Mouse (Mus musculus) spleen, postnatal 36 days (tissue): ENCODE data around the gene Aptx.

ENCODE experiments used
- DNase-seq, 2 experiments: peaks; one replicate each; pipeline ENCODE4 v3.0.0; 2022; ENCODE audit warnings: low spot score in 2 of 2, mixed read lengths in 1 of 2

Aptx gene

GRCm38 (mm10) chr4:40673526-40673925, 29.5 kb downstream of the Aptx start:
- DNase-seq: no peak

GRCm38 (mm10) chr4:40666237-40667012, 36.6 kb downstream of the Aptx start:
- DNase-seq: no peak

GRCm38 (mm10) chr4:40651055-40651454, 51.9 kb downstream of the Aptx start:
- DNase-seq: no peak

- no peak for DNase-seq
Measured at GRCm38 (mm10) chr4:40649111-40649510, 53.9 kb downstream of the Aptx start.

- DNase-seq: no peak
Measured at GRCm38 (mm10) chr4:40643567-40643966, 59.4 kb downstream of the Aptx start.

GRCm38 (mm10) chr4:40640991-40641390, 62.0 kb downstream of the Aptx start:
- DNase-seq: no peak
